Mouse (Mus musculus) mature B cell (primary cell): ENCODE measurements around the gene Tex12.

Experiments
- in situ Hi-C: fragments of 300-500 bp; cut with MboI; formaldehyde crosslinking; loops from 2 replicates; pipeline ENCODE4 v1.14.3; 2019

Gene Tex12

DNA sequence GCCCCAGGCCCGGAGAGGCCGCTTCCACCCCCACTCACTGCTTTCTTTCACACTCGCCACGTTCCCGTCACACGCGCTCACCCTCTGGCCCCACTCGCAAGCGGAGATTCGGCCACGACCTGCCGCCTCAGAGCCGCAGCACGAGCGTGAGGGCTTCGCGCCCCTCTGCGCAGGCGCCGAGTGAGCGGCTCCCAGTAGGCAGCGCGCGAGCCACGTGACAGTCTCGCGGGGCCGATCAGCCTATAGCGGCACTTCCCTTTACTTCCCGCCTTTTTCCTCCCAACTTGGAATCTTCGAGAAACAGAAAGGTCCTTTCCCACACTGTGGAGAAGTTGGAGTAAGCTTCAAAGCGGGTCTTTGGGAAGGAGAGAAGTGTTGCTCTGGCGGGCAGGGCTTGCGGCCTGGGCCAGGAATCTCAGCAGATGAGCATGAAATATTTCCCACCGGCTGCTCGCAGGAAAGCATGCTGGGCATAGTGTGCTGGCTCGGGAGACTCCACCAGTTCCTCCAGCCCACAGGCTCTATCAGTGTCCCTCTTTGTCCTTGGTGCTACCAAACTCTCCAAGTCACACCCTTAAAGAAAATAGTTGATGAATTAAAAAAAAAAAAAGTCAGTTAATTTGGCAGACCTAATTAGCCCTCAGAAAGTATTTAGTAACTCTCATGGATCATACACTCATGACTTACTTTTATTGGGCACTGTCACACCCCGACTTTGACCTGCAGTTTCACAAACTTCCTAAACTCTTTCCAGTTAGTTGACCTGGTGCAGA, at the start of gene Tex12:
Tex12 (minus strand) TSS at position 181 of the 773 bp plus-strand sequence.
- in situ Hi-C loops = no loop called here

GRCm38 (mm10) chr9:50604338-50604737, 43.2 kb upstream of the Tex12 start:
- in situ Hi-C loops = no loop called here

- in situ Hi-C loops = no loop called here
Observed at GRCm38 (mm10) chr9:50603998-50604324, 42.8 kb upstream of the Tex12 start.

- in situ Hi-C loops = no loop called here
Observed at GRCm38 (mm10) chr9:50603189-50603997, 42.3 kb upstream of the Tex12 start, which contains the start of the genes Sdhd and Timm8b. Gene Sdhd (minus strand): TSS chr9:50603812. Gene Timm8b (plus strand): TSS chr9:50603910.

DNA sequence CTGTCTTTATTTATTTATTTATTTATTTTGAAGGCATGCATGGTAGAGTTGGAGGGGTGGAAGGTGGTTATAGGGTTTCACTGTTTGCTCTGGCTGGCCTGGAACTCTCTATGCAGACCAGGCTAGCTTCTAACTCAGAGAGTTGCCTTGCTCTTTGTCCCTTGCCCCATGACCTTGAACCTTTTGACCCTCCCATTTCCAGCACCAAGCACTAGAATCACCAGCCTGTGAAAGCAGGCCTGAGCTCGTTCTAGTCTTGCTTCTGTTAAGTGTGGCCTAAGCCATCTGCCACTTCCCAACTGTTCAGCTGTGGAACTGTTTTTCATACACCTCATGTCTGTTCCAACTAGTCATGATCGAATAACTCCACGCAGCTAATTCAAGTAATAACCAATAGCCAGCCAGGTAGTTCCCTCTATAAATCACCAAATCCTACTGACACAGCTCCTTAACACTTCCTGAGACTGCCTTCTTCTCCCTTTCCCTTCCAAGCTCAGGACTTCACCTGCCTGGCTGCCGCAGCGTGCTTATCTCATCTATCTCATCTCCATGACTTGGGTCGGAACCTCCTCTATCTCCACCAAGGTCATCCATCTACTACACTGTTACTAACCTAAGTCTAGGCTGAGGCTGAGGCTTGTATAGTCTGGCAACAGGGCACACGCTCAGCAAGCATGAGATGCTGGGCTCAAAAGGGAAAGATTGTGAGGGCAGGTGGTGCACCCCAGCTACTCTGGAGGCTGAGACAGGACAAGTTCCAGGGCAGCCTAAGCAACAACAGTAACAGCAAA, 41.1 kb upstream of the Tex12 start:
- in situ Hi-C loops = no loop called here

DNA sequence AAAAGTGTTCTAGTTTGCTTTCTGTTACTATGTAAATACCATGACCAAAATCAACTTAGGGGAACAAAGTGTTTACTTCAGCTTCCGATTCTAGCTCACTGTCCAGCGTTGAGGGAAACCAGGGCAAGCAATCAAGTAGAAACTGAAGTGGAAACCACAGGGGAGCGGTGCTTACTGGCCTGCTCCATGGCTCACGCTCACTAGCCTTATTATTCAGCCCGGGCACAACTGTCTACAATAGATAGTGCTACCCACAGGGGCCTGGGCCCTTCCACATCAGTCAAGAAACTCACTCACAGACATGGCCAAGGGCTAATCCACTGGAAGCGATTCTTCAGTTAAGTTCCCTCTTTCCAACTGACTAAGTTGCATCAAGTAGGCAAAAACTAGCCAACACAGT, 40.4 kb upstream of the Tex12 start:
- in situ Hi-C loops = no loop called here

DNA sequence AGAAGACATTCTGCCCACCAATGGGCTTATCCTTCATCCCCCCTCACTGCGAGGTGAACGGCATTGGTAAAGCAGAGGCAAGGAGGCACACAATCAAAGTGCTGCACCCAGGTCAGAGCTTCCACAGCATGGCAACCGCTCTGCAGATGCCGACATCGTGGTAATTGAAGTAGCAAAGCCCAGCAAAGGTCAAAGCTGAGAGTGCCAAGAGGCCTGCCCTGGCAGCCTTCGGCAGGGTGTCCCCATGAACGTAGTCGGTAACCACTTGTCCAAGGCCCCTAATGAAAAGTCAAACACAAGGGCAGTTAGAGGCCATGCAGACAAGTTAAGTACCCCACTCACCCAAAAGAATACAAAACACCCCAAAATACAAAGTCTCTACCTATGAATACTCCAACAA, 35.8 kb upstream of the Tex12 start:
- in situ Hi-C loops = loop anchor here (5.0 kb wide), 1 partner anchor 70 kb away; the partner anchor contains the start of gene Pts

DNA sequence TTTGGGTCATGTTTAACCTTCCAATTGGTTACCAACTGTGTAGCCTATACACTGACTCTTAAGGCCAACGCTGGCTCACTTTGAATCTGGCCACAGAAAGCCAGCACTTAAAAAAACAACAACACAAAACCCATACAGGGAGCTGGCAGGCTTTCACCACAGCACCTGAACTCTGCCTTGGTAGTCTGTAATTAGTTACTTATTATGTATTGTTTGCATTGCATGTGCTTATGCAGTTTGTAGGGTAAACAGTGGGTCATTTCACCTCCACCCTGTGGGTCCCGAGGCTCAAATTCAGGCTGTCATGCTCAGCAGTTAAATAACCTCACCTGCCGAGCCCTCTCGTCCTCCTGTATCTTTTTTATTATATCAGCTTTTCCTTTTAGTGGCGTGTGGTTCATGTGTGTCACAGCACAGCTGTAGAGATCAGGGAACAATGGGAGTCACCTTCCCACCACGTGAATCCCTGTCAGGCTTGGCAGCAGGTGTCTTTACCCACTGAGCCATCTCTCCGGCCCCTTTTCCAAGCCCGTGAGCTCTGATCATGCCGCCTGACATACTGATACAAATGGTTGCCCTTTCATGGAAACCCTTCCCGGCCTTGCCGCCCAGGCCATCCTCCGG, 33.8 kb upstream of the Tex12 start:
- in situ Hi-C loops = loop anchor here (5.0 kb wide), 1 partner anchor 68 kb away; the partner anchor contains the start of gene Pts

DNA sequence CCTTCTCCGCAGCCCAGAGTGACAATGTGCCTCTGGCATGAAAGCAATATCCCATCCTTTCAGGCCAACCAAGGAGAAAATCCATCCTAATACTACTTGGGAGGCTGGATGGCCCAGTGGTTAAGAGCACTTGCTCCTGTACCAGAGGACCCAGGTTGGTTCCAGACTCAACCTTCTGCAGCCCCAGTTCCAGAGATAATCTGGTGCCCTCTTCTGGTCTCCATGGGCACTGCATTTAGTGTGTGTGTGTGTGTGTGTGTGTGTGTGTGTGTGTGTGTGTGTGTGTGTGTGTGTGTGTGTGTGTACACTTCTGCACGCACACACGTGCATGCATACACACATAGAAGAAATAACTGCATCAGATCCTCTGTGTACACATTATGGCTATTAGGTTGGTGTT, 32.4 kb upstream of the Tex12 start:
- in situ Hi-C loops = no loop called here

GRCm38 (mm10) chr9:50592955-50593354, 31.8 kb upstream of the Tex12 start:
- in situ Hi-C loops = no loop called here

DNA sequence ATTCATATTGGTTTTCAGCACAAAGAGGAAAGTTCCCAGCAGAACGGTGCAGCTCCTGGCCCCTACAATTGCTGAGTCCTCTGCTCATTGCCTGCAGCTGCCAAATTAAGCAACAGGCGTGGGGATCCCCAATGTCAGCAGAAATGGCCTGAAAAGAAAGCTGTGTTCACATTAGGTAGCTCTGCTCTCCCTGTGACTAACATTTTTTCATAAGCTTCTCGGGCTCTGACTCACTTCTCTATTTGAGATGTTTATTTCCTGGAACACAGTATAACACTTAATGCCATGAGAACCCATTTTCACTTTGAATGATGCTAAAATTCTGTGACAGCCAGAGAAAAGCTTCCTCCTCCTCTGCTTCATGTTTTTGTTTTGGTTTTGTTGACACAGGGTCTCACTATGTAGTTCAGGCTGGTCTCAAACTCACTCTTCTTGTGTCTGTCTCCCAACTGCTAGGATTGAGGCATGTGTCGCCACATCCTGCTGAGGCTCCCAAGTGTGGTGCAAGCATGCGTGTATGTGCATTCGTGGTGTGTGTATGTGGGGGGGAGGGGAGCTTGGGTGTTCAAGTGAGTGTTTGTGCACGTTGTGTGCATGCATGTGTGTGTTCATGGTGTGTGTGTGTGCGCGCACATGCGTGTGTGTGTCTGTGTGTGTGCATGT, 29.9 kb upstream of the Tex12 start:
- in situ Hi-C loops = no loop called here

DNA sequence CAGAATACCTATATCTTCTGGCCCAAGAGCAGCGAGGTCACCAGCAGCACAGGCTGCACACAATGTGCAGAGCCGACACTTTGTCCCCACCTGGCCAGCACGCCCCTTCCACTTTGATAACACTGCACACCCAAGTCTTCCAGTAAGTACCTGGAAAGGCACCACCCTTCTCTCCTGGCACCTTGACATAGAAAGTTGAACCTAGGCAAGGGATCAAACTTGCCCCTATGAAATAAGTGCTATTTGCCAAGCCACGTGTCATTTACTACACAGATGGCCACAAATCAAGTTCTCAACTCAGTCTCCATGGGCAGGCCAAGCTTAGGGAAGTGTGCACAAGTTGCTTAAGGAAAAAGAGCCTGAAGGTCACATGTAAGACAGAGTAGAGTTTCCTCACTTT, 25.8 kb upstream of the Tex12 start:
- in situ Hi-C loops = no loop called here

DNA sequence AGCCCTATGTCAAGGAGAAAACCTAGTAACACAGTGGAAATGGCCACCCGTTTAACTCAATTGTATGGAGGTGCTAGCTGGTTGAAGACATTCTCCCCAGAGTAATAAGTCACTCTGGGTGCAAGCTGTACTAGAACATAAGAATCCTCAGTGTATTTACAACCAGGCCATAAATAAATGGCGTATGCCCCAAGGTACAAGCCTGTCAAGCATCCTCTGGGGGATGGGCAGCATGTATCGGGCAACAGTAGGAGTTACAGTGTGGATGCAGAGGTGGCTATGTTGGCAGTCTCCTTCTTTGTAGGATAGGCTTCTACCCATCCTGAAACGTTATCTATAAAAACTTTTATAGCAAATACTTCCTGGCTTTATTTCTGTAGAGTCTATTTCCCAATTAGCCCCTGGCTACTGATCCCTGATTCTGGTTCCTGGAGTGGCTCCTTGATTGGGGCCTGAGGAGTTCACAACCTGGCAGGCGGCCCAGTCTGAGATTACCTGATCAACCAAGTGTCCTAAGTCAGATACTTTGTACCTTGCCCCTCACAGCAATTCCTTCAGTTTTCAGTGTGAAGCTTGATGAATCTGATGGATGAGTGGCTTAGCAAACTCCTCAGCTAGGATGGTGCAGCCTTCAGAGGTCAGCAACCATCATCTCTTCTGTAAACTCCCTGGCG, 24.2 kb upstream of the Tex12 start:
- in situ Hi-C loops = no loop called here

GRCm38 (mm10) chr9:50580370-50580769, 19.2 kb upstream of the Tex12 start:
- in situ Hi-C loops = no loop called here

- in situ Hi-C loops = no loop called here
Observed at GRCm38 (mm10) chr9:50569599-50570525, 8.7 kb upstream of the Tex12 start.

- in situ Hi-C loops = no loop called here
Observed at GRCm38 (mm10) chr9:50567881-50568280, 6.8 kb upstream of the Tex12 start.

DNA sequence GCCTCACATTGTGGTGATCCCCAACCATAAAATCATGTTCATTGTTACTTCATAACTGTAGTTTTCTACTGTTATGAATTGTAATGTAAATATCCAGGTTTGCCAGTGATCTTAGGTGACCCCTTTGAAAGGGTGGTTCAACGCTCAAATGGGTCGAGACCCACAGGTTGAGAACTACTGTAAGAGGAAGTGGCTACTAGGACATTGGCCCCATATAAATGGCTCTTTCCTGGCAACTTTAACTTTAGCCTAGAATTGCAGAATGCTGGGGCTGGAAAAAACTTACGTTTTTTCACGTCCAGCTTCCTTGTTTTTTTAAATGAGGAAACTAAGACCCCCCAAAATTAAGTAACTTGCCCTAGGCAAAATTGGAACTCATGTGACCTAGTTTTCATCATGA, 6.2 kb upstream of the Tex12 start:
- in situ Hi-C loops = no loop called here

DNA sequence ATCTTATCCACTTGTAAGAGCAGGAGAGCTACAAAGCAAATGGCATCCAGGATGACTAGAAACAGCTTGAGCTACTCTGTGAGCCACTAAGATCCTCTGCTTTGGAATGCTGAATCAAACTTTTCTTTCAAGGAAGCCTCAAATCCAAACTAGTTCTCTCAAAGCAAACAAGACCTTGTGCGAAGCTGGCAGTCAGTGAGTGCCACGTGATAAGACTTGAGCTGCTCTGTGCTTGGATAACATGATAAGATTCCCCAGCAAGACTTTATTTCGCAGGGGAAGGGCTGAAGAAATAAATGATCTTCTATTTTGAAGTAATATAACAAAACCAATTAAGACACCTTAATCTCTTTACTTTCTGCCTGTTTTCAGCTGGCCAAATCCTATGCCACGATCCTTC, 4.8 kb upstream of the Tex12 start:
- in situ Hi-C loops = no loop called here

- in situ Hi-C loops = no loop called here
Observed at GRCm38 (mm10) chr9:50565173-50565572, 4.0 kb upstream of the Tex12 start.
